Mouse (Mus musculus) myocyte (in vitro differentiated cells): ENCODE measurements around the gene Rtn2.

Source experiments
- CEBPB ChIP-seq: IDR thresholded peaks from 2 replicates; pipeline ENCODE4 v1.6.1; 2011; ENCODE audit warnings: mild to moderate bottlenecking, moderate library complexity; ENCODE audit not compliant: poor library complexity, insufficient read depth, severe bottlenecking
- MAX ChIP-seq: IDR thresholded peaks from one replicate; pipeline ENCODE4 v1.6.1; 2011; ENCODE audit warnings: low read depth, mild to moderate bottlenecking, control low read depth
- MYOD1 ChIP-seq, 3 experiments: IDR thresholded peaks; one replicate each; pipeline ENCODE4 v1.6.1; 2011; ENCODE audit warnings: control low read depth in 2 of 3, low read depth in 2 of 3, mild to moderate bottlenecking in 2 of 3, moderate library complexity in 1 of 3; ENCODE audit not compliant: insufficient read length in 2 of 3, control insufficient read depth in 1 of 3
- POLR2A ChIP-seq: IDR thresholded peaks from one replicate; pipeline ENCODE4 v1.6.1; 2011; ENCODE audit warnings: low read depth, mild to moderate bottlenecking, control low read depth, moderate library complexity; ENCODE audit not compliant: insufficient read length
- POLR2AphosphoS2 ChIP-seq: IDR thresholded peaks from one replicate; pipeline ENCODE4 v1.6.1; 2011; ENCODE audit warnings: low read depth, control low read depth; ENCODE audit not compliant: insufficient read length
- REST ChIP-seq: IDR thresholded peaks from one replicate; pipeline ENCODE4 v1.6.1; 2011; ENCODE audit warnings: mild to moderate bottlenecking, control low read depth, moderate library complexity; ENCODE audit not compliant: insufficient read depth, insufficient read length

DNA sequence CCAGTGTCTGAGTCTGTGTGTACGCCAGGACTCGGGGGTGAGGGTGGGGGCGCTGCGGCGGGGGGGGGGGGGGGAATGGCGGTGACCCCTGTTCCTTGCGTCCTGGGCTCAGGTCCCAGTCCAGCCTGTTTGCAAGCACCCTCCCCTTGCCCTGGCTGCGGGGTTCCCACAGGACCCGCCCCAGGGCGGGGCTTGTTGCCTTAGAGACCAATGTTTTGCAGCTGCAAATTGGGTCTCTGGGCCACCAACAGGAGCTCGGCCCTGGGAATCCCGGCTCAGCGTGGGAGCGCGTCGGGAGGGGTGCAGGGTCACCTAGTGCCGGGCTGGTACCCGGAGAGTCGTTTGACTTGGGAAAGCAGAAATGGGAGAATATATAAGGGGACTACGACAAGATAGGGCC, 43.9 kb downstream of the Rtn2 start:
- peak; percentile 31 for TF ChIP-seq POLR2A
- TF ChIP-seq POLR2AphosphoS2: no peak
- no peak for TF ChIP-seq MYOD1 (IDR thresholded peaks at IDR 0.05; ENCODE audit: control insufficient read depth in 1 of 3, insufficient read length in 2 of 3, low read depth in 2 of 3)
- no peak for TF ChIP-seq CEBPB
- no peak for TF ChIP-seq REST
- TF ChIP-seq MAX: no peak
